Mouse (Mus musculus): ENCODE results near the gene Man2b1.
"Not testable (repeated sequence)": the region's sequence is repeated elsewhere in the genome, so short reads cannot be mapped to it uniquely, and the experiment has no call there.

Gene Man2b1

GRCm38 (mm10) chr8:85074167-85074566, 8.9 kb upstream of the Man2b1 start:
- DNase-seq (ENCODE audit: low spot score) = no peak

GRCm38 (mm10) chr8:85074617-85075016, 8.5 kb upstream of the Man2b1 start:
- DNase-seq (ENCODE audit: low spot score) = no peak

- DNase-seq (ENCODE audit: low spot score) = peak; percentile 64
Measured at GRCm38 (mm10) chr8:85076001-85076400, 7.1 kb upstream of the Man2b1 start.

GRCm38 (mm10) chr8:85076993-85077392, 6.1 kb upstream of the Man2b1 start:
- peak; percentile 94 for DNase-seq (ENCODE audit: low spot score)

- DNase-seq (ENCODE audit: low spot score) = peak; percentile 22
Measured at GRCm38 (mm10) chr8:85080214-85080531, 2.9 kb upstream of the Man2b1 start.

GRCm38 (mm10) chr8:85080532-85081215, 2.4 kb upstream of the Man2b1 start, which contains the start of gene Wdr83os:
Wdr83os (plus strand) TSS chr8:85080740.
- DNase-seq (ENCODE audit: low spot score) = peak; percentile 73

- DNase-seq (ENCODE audit: low spot score) = peak; percentile 79
Measured at GRCm38 (mm10) chr8:85081216-85081555, 1.9 kb upstream of the Man2b1 start, which contains the start of gene Wdr83. Wdr83 (minus strand) TSS chr8:85081306.

GRCm38 (mm10) chr8:85082169-85082568, 901 bp upstream of the Man2b1 start:
- not testable (repeated sequence) for DNase-seq (ENCODE audit: low spot score)

GRCm38 (mm10) chr8:85084633-85085032, 1.6 kb downstream of the Man2b1 start:
- no peak for DNase-seq (ENCODE audit: low spot score)

GRCm38 (mm10) chr8:85086238-85086637, 3.2 kb downstream of the Man2b1 start:
- no peak for DNase-seq (ENCODE audit: low spot score)

GRCm38 (mm10) chr8:85088771-85089170, 5.7 kb downstream of the Man2b1 start:
- no peak for DNase-seq (ENCODE audit: low spot score)

GRCm38 (mm10) chr8:85090856-85091255, 7.8 kb downstream of the Man2b1 start:
- DNase-seq (ENCODE audit: low spot score) = no peak

- DNase-seq (ENCODE audit: low spot score) = no peak
Measured at GRCm38 (mm10) chr8:85091526-85092090, 8.5 kb downstream of the Man2b1 start.

GRCm38 (mm10) chr8:85095051-85095450, 12.0 kb downstream of the Man2b1 start:
- DNase-seq (ENCODE audit: low spot score) = no peak

GRCm38 (mm10) chr8:85095566-85095965, 12.5 kb downstream of the Man2b1 start:
- DNase-seq (ENCODE audit: low spot score) = no peak

GRCm38 (mm10) chr8:85096196-85096595, 13.1 kb downstream of the Man2b1 start:
- DNase-seq (ENCODE audit: low spot score) = no peak

GRCm38 (mm10) chr8:85096850-85097249, 13.8 kb downstream of the Man2b1 start:
- DNase-seq (ENCODE audit: low spot score) = no peak

- DNase-seq (ENCODE audit: low spot score) = no peak
Measured at GRCm38 (mm10) chr8:85100076-85100665, 17.1 kb downstream of the Man2b1 start.

GRCm38 (mm10) chr8:85113241-85113640, 30.2 kb downstream of the Man2b1 start:
- no peak for DNase-seq (ENCODE audit: low spot score)

GRCm38 (mm10) chr8:85115501-85115900, 32.4 kb downstream of the Man2b1 start:
- no peak for DNase-seq (ENCODE audit: low spot score)

- DNase-seq (ENCODE audit: low spot score) = no peak
Measured at GRCm38 (mm10) chr8:85116984-85117383, 33.9 kb downstream of the Man2b1 start.

GRCm38 (mm10) chr8:85119052-85119981, 36.2 kb downstream of the Man2b1 start:
- peak; percentile 93 for DNase-seq (ENCODE audit: low spot score)

Measured in embryo, embryonic 10 days (tissue).